Mouse (Mus musculus): ENCODE measurements around the gene Dpy19l1. TPM values are rescaled to one million over a fixed set of nuclear protein-coding genes. Genes with fewer than 3 reads are reported as not detected.
A peak's percentile ranks its signal among the peaks of the same experiment; 100 is the strongest.

Gene Dpy19l1
- polyA plus RNA-seq (2015; fragmentation: Nextera tagmentation; extraction: Ambion mirVana): 9.5 and 13.0 TPM in 2 replicates

- ATAC-seq (replicated peaks; ENCODE audit: low FRiP score, low read depth) (peak; percentile 97), DNase-seq (ENCODE audit: low spot score) (peak; percentile 92)
- H3K4me2 ChIP-seq (ENCODE audit: low read length): peak within 1 kb of the TSS; percentile 63
- TF ChIP-seq CTCF (IDR thresholded peaks at IDR 0.05; ENCODE audit: low read depth): peak; percentile 41
- H3K4me3 ChIP-seq (replicated peaks; ENCODE audit: low read depth, low read length): peak within 1 kb of the TSS; percentile 77
- H3K4me1 ChIP-seq (replicated peaks; ENCODE audit: insufficient read depth, low read length): no peaks in the 10 kb centered on the region
- H3K27ac ChIP-seq: peak within 1 kb of the TSS; percentile 92
- H3K9ac ChIP-seq (ENCODE audit: low read depth, low read length): peak within 1 kb of the TSS; percentile 66
- H3K9me3 ChIP-seq (replicated peaks; ENCODE audit: low read length): no peaks in the 10 kb centered on the region
- WGBS: under 1% methylated on average over 68 of the region's 99 CpGs
- H3K36me3 ChIP-seq (ENCODE audit: insufficient read depth, low read length): no peaks in the 10 kb centered on the region
- no peaks in the 10 kb centered on the region for H3K27me3 ChIP-seq (ENCODE audit: insufficient read depth, low read length)
Measured at GRCm38 (mm10) chr9:24503067-24503857, at the start of gene Dpy19l1. Dpy19l1 (minus strand) TSS chr9:24503140.

GRCm38 (mm10) chr9:24538159-24538558, 35.2 kb upstream of the Dpy19l1 start:
- Histone ChIP-seq H3K4me1 (replicated peaks; ENCODE audit: insufficient read depth, low read length) (no peaks in the 10 kb centered on the region), H3K4me2 (ENCODE audit: low read length) (no peak overlapping the region), H3K27me3 (ENCODE audit: insufficient read depth, low read length) (no peaks in the 10 kb centered on the region), H3K4me3 (replicated peaks; ENCODE audit: low read depth, low read length) (no peak overlapping the region), H3K27ac (no peak overlapping the region), H3K36me3 (ENCODE audit: insufficient read depth, low read length) (no peaks in the 10 kb centered on the region), H3K9ac (ENCODE audit: low read depth, low read length) (no peak overlapping the region), H3K9me3 (replicated peaks; ENCODE audit: low read length) (no peaks in the 10 kb centered on the region)
- peak; percentile 18 for DNase-seq (ENCODE audit: low spot score)
- peak; percentile 41; the same call in 1 of the 2 replicates for TF ChIP-seq CTCF (IDR thresholded peaks at IDR 0.05; ENCODE audit: low read depth)
- ATAC-seq (replicated peaks; ENCODE audit: low FRiP score, low read depth): no peak
- WGBS: 44% methylated on average over 2 of the region's 2 CpGs

- H3K4me3 ChIP-seq (replicated peaks; ENCODE audit: low read depth, low read length): no peak overlapping the region
- no peaks in the 10 kb centered on the region for H3K4me1 ChIP-seq (replicated peaks; ENCODE audit: insufficient read depth, low read length)
- 58% methylated on average over 10 of the region's 10 CpGs for WGBS
- DNase-seq (ENCODE audit: low spot score) (peak; percentile 86), ATAC-seq (replicated peaks; ENCODE audit: low FRiP score, low read depth) (no peak)
- H3K9me3 ChIP-seq (replicated peaks; ENCODE audit: low read length): no peaks in the 10 kb centered on the region
- H3K4me2 ChIP-seq (ENCODE audit: low read length): no peak overlapping the region
- peak; percentile 88 for TF ChIP-seq CTCF (IDR thresholded peaks at IDR 0.05; ENCODE audit: low read depth)
- H3K36me3 ChIP-seq (ENCODE audit: insufficient read depth, low read length): no peaks in the 10 kb centered on the region
- no peaks in the 10 kb centered on the region for H3K27me3 ChIP-seq (ENCODE audit: insufficient read depth, low read length)
- H3K9ac ChIP-seq (ENCODE audit: low read depth, low read length): no peak overlapping the region
- no peak overlapping the region for H3K27ac ChIP-seq
Measured at GRCm38 (mm10) chr9:24516575-24517139, 13.7 kb upstream of the Dpy19l1 start.

DNA sequence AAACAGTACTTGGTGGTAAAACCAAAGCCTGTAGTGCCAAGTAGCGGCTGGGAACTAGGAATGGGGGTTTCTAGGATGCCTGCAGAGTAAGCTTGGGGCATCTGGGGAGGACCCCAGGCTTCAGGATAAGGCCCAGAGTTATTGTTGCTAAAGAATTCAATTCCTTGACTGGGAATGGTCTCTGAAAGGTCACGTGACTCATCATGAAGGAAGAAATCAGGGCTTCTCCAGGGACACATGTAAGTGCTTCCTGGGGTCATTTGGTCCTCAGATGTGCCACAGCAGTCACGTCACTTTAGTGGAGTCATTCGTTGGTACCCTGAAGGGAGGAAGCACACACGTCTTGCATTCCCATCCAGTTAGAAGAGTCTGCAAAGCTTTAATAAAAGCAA, 11.1 kb upstream of the Dpy19l1 start:
- Histone ChIP-seq H3K9me3 (replicated peaks; ENCODE audit: low read length) (no peaks in the 10 kb centered on the region), H3K9ac (ENCODE audit: low read depth, low read length) (no peak overlapping the region), H3K4me2 (ENCODE audit: low read length) (no peak overlapping the region), H3K36me3 (ENCODE audit: insufficient read depth, low read length) (no peaks in the 10 kb centered on the region), H3K4me3 (replicated peaks; ENCODE audit: low read depth, low read length) (no peak overlapping the region), H3K27me3 (ENCODE audit: insufficient read depth, low read length) (no peaks in the 10 kb centered on the region), H3K27ac (no peak overlapping the region), H3K4me1 (replicated peaks; ENCODE audit: insufficient read depth, low read length) (no peaks in the 10 kb centered on the region)
- DNase-seq (ENCODE audit: low spot score) (no peak), ATAC-seq (replicated peaks; ENCODE audit: low FRiP score, low read depth) (no peak)
- WGBS: 65% methylated on average over 5 of the region's 5 CpGs
- no peak for TF ChIP-seq CTCF (IDR thresholded peaks at IDR 0.05; ENCODE audit: low read depth)

DNA sequence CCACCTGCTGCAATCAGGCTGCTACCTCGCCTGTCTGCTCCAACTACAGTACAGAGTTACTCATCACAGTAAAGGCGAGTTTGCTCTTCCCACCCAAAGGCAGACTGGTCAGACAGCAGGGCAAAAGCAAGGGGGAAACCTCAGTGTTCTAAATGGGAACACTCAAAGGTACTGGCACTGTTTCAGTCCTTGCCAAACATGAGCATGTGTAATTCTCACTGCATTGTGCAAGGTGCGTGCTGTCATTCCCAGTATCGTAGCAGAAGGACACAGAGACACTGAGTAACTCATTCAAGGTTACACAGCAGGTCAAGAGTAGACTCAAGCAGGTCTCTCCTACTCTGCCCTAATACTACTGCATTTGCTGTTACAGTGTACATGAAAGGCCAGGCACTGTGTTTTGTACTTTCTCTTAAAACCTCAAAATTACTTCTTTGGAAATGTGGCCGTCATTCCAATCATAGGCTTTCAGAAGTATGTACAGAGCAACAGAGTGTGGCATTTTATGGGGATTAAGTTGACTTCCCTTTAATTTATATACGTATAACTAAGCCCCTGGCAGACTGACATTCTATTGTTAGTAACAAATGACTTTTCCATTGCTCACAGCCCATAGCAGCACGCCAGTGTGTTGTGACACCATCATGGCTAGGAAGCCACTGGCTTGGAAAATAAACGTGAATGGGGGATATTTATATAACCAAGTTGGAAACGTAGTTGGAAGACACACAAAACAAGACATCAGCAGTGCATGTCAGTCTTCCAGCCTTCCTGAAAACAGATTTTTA, 10.5 kb upstream of the Dpy19l1 start:
- Histone ChIP-seq H3K27me3 (ENCODE audit: insufficient read depth, low read length) (no peaks in the 10 kb centered on the region), H3K4me1 (replicated peaks; ENCODE audit: insufficient read depth, low read length) (no peaks in the 10 kb centered on the region), H3K9ac (ENCODE audit: low read depth, low read length) (no peak overlapping the region), H3K27ac (no peak overlapping the region), H3K4me3 (replicated peaks; ENCODE audit: low read depth, low read length) (no peak overlapping the region), H3K4me2 (ENCODE audit: low read length) (no peak overlapping the region), H3K9me3 (replicated peaks; ENCODE audit: low read length) (no peaks in the 10 kb centered on the region), H3K36me3 (ENCODE audit: insufficient read depth, low read length) (no peaks in the 10 kb centered on the region)
- WGBS: 66% methylated on average over 9 of the region's 9 CpGs
- ATAC-seq (replicated peaks; ENCODE audit: low FRiP score, low read depth) (no peak), DNase-seq (ENCODE audit: low spot score) (no peak)
- no peak for TF ChIP-seq CTCF (IDR thresholded peaks at IDR 0.05; ENCODE audit: low read depth)

GRCm38 (mm10) chr9:24512121-24512539, 9.2 kb upstream of the Dpy19l1 start:
- DNase-seq (ENCODE audit: low spot score): no peak
- Histone ChIP-seq H3K4me3 (replicated peaks; ENCODE audit: low read depth, low read length) (no peak overlapping the region), H3K9me3 (replicated peaks; ENCODE audit: low read length) (no peaks in the 10 kb centered on the region), H3K36me3 (ENCODE audit: insufficient read depth, low read length) (no peaks in the 10 kb centered on the region), H3K27me3 (ENCODE audit: insufficient read depth, low read length) (no peaks in the 10 kb centered on the region), H3K4me2 (ENCODE audit: low read length) (no peak overlapping the region), H3K4me1 (replicated peaks; ENCODE audit: insufficient read depth, low read length) (no peaks in the 10 kb centered on the region), H3K27ac (no peak overlapping the region), H3K9ac (ENCODE audit: low read depth, low read length) (no peak overlapping the region)
- ATAC-seq (replicated peaks; ENCODE audit: low FRiP score, low read depth): no peak
- WGBS: 82% methylated on average over 5 of the region's 5 CpGs
- TF ChIP-seq CTCF (IDR thresholded peaks at IDR 0.05; ENCODE audit: low read depth): no peak

Data from kidney, postnatal 0 days (tissue).